Mouse (Mus musculus): ENCODE measurements around the gene Olfr385.
"Not testable (repeated sequence)": the region's sequence is repeated elsewhere in the genome, so short reads cannot be mapped to it uniquely, and the experiment has no call there.

The Olfr385 gene

DNA sequence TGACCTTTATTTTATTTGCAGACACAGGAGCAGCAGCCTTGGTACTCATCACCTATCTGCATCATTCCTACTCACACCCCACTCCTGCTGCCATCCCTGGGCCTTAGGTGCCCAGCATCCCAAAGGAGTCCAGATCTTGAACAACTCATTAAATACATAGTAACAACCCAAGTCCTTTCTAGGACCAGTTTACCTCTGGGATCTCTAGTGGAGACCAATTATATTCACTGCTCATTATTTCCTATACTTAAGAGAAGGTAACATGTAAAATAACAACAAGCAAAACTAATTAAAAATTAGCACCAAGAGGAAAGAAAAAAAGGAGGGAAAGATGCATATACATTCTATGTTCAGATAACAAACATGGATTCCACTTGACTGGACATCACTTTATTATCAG, at the start of gene Olfr385:
Olfr385 (minus strand) TSS at position 101 of the 400 bp plus-strand sequence.
- DNase-seq (ENCODE audit: low read depth, low spot score): no peak

DNA sequence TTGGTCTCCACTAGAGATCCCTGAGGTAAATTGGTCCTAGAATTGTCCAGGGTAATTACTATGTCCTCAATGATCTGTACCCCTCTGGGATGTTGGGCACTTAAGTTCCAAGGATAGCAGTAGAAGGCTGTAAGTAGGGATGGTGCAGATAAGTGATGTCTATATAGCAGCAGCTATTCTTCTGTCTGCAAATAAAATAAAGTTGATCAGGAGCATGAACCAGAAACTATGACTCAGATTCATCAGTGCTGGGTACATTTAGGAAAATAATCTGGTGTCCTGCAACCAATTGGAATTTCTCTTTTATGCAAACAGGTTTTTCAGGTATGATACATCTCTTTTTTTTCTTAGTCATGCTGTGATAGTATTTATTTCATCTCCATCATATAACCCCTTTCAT, 5.5 kb upstream of the Olfr385 start, which contains the start of gene Olfr384:
Olfr384 (plus strand) TSS at position 301 of the 400 bp plus-strand sequence.
- DNase-seq (ENCODE audit: low read depth, low spot score): no peak

DNA sequence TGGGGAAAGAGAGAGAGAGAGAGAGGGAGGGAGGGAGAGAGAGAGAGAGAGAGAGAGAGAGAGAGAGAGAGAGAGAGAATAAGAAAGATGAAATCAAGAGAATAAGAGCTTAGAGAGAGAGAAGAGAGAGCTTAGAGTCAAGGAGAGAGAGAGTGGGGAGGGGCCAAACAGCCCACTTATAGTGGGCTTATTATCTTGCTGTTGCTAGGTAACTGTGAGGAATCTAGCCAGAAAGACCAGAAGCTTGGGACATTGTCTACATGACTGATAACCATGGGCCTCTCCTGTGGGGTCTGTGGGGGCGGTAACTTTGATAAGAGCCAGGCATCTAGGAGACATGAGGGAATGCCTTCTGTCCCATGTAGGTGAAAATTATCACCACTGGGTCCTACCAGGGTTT, 9.6 kb downstream of the Olfr385 start:
- not testable (repeated sequence) for DNase-seq (ENCODE audit: low read depth, low spot score)

DNA sequence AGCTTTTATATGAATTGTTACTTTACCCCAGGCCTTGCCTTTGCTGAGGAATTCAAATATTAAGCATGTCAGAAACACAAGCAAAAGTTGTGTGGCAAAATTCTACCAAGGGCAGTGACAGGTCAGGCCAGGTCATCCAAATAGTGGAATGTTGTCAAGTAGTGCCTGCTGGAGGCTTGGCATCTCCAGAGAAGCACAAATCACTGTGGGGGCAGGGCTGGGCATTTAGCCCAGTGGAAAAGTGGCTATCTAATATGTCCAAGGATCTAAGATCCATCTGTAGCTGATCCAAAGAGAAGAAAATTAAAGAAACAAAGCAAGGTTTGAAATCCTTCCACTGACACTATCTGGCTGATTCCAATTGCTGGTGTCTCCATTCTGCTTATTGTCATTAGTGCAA, 12.9 kb downstream of the Olfr385 start:
- no peak for DNase-seq (ENCODE audit: low read depth, low spot score)

Data from skeletal muscle tissue, adult 2 months (tissue).